Mouse (Mus musculus) neutrophil, adult 5-6 weeks (primary cell): ENCODE results near the gene Tnik. TPM values are rescaled to one million over a fixed set of nuclear protein-coding genes. Genes with fewer than 3 reads are reported as not detected.

Experiments used
- ATAC-seq: fragments of 151-379, 151-347 bp; 2 replicates; pipeline ENCODE4 v1.8.0; 2017; ENCODE audit warnings: mild to moderate bottlenecking, moderate TSS enrichment; ENCODE audit not compliant: insufficient number of reproducible peaks, poor library complexity, low FRiP score, severe bottlenecking; ENCODE audit errors: extremely low read depth
- total RNA-seq: library from RNA; stranded (forward); fragments of 200-1000 nt; gene quantifications from 2 replicates; pipeline ENCODE4 v1.2.3, GENCODE M21; 2017

The Tnik gene
- total RNA-seq, 1 experiment from 2014 or later, result 30.6 TPM

DNA sequence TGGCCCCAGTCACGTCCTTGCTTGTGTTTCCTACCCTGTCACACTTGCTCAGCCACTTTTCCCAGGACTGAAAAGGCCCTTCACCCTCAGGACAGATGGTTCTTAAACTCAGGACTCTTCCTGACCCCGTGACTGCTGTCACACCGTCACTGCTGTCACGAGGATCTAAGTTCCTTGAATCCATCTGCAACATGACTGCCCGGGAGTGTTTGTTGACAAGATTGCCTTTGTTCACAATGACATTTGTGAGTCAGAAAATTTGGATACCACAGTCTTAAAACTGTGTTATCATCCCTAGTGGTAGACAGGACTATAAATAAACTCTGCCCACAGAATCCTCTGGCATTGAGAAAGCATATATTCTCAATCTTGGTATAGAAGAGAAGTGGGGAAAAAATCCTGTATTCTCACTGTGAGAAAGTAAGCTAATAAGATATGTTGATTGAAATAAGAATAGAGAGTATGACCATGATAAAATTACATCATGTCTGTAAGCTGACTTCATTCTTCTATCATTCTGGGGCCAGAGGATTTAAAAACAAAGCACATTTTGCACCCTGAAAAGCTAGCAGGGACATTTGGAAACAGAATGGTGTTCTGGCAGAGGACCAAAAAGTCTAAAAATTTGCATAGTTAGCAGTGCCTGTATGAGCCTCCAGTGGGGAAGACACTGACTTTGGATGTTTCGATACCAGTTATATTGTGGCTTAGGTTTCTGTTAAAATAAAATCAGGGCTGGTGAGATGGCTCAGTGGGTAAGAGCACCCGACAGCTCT is 293.0 kb downstream of the Tnik start:
- no peak for ATAC-seq

GRCm38 (mm10) chr3:28558328-28558871 is 295.4 kb downstream of the Tnik start:
- ATAC-seq, result no peak

- ATAC-seq, result no peak
Measured at GRCm38 (mm10) chr3:28561408-28561807, 298.4 kb downstream of the Tnik start.

GRCm38 (mm10) chr3:28562612-28563332 is 299.8 kb downstream of the Tnik start:
- ATAC-seq, result no peak

DNA sequence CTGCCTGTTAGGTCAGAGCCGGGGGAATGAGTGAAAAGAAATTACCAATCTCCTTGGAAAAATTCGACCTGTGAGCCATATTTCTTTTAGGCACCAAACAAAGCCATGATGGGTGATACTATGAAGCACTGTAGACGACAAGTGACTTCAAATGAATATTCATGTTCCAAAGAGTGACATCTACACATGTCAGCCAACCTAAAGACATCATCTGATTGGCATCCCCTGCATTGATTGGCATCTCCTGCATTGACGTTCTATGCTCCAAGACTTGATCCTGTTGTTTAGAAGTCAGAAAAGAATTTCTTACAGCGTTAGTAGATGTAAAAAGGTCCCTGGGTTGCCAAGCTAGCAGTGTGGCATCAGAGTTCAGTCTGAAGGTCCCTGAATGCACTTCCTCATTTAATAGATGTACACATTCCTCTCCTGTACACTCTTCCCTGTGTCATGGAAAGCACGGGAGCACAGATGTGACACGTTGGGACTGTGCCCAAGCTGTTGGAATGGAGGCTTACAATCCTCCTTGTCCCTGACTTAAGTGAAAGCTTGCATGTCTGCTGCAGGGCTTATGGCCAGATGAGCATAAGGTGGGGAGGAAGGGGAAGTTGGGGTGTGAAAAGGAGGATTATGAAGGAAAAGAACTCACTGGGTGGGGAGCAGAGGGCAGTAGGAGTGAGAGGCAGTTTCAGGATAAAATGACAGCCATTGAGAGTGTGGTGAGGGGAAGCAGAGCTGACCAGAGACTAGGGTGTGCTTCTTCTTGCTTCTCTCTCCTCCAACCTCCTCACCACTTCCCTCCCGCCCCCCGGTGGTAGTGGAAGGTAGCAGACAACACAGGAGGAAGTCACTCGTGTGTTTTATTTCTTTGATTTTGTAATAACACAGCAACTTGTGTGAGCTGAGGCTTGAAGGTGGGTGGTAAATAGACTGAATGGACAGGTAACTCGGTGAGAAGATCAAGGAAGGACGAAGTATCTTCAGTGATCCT is 301.6 kb downstream of the Tnik start:
- no peak for ATAC-seq

DNA sequence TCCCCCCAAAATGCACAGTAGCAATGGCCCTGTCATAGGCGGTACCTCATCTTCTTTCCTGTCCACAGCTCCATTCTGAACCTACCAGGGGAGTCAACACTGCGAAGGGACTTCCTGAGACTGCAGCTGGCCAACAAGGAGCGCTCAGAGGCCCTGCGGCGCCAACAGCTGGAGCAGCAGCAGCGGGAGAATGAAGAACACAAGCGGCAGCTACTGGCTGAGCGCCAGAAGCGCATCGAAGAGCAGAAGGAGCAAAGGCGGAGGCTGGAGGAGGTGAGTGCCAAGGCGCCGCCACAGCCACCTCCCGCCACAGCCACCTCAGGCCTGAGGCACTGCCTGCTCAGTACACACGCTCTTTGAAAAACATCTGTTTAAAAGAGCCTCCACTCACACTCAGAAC is 314.3 kb downstream of the Tnik start:
- ATAC-seq, result no peak

DNA sequence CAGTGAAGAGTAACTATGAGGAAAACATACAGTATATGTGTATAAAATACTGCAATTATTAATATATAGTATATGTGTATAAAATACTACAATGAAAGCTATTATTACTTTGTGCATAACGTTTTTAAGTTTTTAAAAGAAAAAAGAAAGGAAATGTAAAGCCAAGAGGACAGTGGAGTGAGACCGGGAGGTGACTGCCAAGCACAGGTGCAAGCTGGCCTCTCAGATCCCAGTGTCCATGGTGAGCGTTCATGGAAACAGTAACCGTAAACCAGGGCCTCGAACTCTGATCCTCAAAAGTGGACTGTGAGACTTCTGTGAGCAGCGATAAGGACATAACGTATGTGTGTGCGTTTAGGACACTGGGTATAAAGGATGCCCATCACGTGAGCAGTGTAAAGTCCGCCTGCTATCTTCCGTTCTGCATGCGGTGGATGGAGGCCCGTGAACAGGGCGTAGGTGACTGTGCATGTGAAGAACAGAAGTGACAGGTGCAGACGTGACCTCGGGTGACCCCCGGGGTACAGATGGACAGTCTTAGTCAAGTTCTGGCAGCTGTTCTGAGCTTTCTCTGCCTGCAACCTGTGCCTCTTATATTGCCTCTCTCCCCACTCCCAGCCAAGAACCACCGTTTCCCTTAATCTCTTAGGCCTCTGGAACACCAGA is 316.1 kb downstream of the Tnik start:
- no peak for ATAC-seq

GRCm38 (mm10) chr3:28585750-28586465 is 322.9 kb downstream of the Tnik start:
- no peak for ATAC-seq

GRCm38 (mm10) chr3:28587808-28588207 is 324.8 kb downstream of the Tnik start:
- ATAC-seq, result no peak

GRCm38 (mm10) chr3:28591345-28591744 is 328.3 kb downstream of the Tnik start:
- no peak for ATAC-seq

- no peak for ATAC-seq
Measured at GRCm38 (mm10) chr3:28593922-28594321, 330.9 kb downstream of the Tnik start.

DNA sequence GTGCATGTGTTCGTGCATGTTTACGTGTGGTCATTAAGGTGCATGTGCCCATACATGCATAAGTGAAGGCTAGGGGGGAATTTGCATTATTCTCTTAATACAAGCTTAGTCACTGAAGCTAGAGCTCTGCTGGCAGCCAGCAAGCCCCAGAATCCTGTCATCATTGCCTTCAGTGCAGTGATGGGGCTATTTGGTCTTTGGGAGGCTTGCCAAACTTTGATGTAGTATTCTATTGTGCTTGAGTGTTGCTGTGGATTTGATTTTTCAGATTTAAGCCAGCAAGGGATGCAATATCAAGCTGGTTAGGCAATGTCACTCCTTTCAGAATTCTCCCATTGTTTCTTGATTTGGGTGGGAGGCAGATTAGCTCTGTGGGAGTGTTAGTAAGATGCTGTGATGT is 336.5 kb downstream of the Tnik start:
- ATAC-seq, result no peak

GRCm38 (mm10) chr3:28606741-28607140 is 343.7 kb downstream of the Tnik start:
- no peak for ATAC-seq

DNA sequence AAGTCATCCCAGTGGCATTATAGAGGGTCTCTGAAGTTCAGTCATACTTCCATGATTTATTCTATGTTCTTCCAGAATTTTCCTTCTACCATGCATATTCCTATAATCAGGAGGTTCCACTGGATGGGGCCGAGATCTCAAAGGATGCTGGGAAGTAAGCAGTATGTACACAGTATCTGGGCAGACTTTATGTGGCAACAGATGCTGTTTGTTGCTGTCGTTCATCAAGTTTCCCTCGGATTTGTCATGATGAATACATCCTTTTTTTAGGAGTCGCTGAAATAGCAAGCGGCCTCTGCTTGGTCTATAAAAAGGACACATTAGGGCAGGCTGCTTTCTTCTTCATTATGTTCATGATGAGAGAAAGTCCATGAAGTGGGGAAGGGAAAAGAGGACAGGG is 349.3 kb downstream of the Tnik start:
- ATAC-seq, result no peak

DNA sequence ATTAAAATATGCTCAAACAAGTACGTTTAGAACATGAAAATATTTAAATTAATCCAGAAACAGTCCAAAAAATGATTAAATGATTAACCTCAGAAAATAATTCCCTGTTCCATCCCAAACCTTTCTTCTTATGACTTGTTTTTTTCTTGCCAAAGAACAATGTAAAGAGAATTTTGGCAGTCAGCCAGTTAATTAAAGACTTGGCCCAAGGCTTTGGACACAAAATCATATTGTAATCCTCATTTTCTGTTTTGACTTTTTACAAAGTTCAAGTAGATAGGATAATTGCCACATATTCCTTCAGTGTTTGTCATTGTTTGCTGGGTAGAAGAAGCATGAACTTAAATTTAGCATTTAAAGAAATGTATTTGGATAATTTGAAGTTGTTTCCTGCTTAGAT is 353.4 kb downstream of the Tnik start:
- no peak for ATAC-seq

- ATAC-seq, result no peak
Measured at GRCm38 (mm10) chr3:28617008-28617627, 354.1 kb downstream of the Tnik start.

GRCm38 (mm10) chr3:28621792-28622191 is 358.8 kb downstream of the Tnik start:
- no peak for ATAC-seq

DNA sequence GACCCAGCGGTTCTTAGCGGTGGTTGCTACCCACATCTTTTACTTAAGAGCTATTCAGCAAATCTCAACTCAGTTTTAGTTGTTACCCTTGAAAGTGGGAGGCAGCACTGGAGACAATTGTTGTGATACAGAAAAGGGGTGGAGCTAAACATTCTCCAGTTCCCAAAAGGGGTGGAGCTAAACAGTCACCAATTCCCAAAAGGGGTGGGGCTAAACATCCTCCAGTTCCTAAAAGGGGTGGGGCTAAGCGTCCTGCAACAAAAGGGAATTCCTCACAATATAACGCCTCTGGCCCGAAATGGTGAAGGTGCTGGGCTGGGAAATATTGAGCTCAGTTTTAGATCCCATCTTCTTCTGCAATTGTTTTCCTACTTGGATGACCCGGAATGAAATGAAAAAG is 363.8 kb downstream of the Tnik start:
- ATAC-seq, result no peak
